Mouse (Mus musculus) brain, embryonic 14.5 days (tissue): Measurements from ENCODE around the gene Unc5c.

Source experiments
- CTCF ChIP-seq: fragments of 200-500 bp; IDR thresholded peaks from 2 replicates; pipeline ENCODE4 v1.5.1; 2012; ENCODE audit warnings: inconsistent platforms, mild to moderate bottlenecking, moderate library complexity, borderline replicate concordance; ENCODE audit not compliant: insufficient read depth, insufficient read length; ENCODE audit errors: extremely low read depth
- POLR2A ChIP-seq: fragments of 200-500 bp; IDR thresholded peaks from 2 replicates; pipeline ENCODE4 v1.6.1; 2012; ENCODE audit warnings: mild to moderate bottlenecking, inconsistent platforms, borderline replicate concordance; ENCODE audit not compliant: poor library complexity, insufficient read depth, insufficient read length, severe bottlenecking; ENCODE audit errors: extremely low read depth

DNA sequence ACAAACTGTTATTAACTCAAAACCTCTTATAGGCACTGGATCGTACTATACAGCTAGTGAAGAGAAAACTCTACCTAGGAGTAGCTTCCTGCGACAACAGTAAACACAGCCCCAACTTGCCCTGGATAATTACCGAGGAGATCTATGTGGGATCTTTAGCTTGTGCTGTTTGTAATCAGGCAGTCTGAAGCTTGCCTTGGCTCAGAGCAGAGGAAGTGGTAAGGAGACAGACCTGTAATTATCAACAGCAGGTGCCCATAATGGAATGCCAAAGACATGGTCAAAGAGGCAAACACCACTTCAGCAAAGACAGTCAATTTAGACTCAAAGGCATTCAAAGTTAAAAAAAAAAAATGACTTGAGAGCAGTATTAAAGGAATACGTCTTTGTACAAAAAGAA is 17.4 kb downstream of the Unc5c start:
- TF ChIP-seq POLR2A, result no peak
- no peak for TF ChIP-seq CTCF
